Mouse (Mus musculus) heart, adult 8-10 months (tissue): ENCODE measurements around the gene Ube2h. TPM values are rescaled to one million over a fixed set of nuclear protein-coding genes. Genes with fewer than 3 reads are reported as not detected.

Source experiments
- DNase-seq: peaks from one replicate; pipeline ENCODE4 v3.0.0; 2022; ENCODE audit warnings: low spot score
- total RNA-seq, 4 experiments: library from RNA; stranded (reverse); gene quantifications; 2 replicates each; pipeline ENCODE4 v1.2.4; 2022

The Ube2h gene
- total RNA-seq, 4 experiments from 2014 or later: 59.8 to 73.0 (median 62.5) TPM

GRCm38 (mm10) chr6:30299683-30300082 is 4.7 kb downstream of the Ube2h start:
- no peak for DNase-seq

DNA sequence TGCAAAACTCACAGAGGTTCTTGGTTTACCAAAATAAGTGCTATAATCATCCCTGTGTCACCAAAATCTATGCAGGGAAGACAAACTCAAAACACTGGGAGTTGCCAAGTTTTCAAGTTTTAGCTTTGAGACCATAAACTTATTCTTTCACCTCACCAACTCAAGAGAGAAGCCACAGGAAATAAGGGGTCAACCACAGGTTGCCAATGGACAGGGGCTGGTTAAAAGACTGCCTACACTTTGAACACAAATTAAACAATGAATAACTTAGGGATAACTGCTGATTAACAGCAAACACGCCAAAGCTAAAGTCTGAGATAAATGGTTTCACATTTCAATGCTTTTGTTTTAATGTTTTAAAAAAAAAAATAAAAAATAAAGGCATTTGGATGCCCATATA is 5.2 kb downstream of the Ube2h start:
- DNase-seq: no peak

GRCm38 (mm10) chr6:30292579-30292978 is 11.8 kb downstream of the Ube2h start:
- no peak for DNase-seq

DNA sequence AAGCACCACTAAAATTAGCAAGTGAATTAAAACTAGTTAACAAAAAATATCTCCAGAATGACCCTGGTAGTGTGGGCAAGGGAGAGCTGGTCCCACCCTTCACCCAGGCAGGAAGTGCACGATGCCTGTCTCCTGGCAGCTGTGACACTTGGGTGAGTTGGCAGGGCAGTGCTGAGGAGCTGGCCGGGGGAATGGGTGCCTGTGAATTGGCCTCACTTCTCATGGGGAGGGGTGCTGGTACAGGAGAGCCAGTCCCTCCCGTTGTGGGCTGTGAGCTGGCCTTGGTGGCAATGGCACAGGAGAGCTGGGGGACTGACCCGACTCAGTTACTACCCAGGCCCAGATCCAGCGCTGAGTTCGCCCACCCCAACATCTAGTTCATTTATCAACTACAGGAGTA is 16.4 kb downstream of the Ube2h start:
- DNase-seq: no peak

GRCm38 (mm10) chr6:30286642-30287041 is 17.7 kb downstream of the Ube2h start:
- no peak for DNase-seq

DNA sequence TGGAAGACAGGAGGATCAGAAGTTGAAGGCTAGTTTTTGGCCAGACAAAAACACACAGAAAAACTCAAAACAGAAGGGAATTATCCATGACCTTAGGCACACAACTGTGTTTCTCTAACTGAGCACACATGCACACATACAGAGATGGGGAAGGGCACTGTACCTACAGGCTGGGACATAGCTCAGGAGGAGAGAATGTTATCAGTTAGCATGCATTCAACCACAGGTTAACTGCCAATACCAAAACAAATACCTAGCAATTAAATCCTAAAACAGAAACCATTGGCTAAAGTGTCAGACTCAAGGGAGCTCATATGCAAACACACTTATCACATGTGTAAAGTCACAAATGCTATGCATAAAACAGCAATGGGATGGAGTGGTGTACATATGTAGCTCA is 20.2 kb downstream of the Ube2h start:
- DNase-seq: no peak

DNA sequence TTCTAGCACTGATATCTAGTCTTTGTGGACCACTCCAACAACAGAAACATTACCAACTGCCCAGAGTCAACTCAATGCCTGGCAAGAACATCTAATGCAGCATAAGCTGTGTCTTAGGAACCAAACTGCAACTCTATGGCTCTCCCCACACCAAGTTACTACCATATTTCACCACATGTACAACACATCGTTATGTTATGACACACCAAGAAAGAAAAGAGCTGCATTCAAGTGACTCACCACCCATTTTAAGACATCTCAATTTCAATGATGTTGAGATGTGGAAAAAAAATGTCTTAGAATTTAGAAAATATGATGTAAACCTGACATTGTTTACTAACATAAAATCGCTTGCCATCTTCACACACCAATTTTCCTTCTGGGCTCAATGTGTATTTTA is 22.0 kb downstream of the Ube2h start:
- DNase-seq: no peak

DNA sequence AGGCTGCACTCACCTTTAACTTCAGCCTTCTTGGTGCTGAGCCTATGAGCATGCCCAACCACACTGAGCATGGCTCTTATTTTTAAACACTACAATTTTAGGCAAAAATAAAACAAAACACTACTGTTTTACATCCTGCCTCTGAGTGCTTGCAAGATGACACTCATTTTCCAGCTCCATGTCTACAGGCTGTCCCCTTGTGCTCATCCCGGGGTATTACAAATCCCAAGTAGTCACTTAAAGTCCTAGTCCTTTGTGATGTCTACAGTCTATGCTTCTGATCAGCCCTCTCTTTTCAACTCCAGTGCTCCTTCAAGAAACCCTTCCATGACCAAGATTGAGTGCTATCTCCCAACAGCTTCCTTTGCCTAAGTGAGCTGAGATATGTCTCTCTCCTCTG is 26.0 kb downstream of the Ube2h start:
- DNase-seq: no peak

- no peak for DNase-seq
These were observed 27.5 kb downstream of the Ube2h start for GRCm38 (mm10) chr6:30276882-30277281.

GRCm38 (mm10) chr6:30276375-30276774 is 28.0 kb downstream of the Ube2h start:
- no peak for DNase-seq

DNA sequence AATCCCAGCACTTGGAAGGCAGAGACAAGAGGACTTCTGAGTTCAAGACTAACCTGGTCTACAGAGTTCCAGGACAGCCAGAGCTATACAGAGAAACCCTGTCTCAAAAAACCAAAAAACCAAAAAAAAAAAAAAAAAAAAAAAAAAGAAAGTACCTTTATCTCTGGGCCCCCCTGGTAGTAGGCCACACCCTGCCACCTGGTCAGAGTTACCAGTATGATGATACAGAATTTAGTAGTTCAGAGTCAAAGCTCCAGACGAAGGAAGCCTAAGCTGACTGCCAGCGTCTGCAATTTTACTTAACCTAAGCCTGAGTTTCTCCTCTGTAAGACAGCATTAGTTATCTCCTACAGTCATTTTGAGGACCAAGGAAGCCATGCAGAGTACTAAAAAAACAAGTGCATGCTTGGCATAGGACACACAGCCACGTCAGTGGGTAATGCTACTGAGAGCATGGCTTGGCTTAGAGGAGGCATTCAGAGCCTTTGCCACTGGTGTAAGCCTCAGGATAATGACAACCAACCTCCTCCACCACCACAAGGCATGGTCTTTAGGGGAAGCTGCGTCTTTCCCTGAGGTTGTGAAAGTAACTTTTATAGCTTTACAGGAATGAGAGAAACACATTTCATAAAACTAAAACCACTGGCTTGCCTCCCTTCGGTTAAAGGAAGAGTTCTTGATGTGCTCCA is 29.0 kb downstream of the Ube2h start:
- DNase-seq: no peak

GRCm38 (mm10) chr6:30272911-30273310 is 31.4 kb downstream of the Ube2h start:
- no peak for DNase-seq

DNA sequence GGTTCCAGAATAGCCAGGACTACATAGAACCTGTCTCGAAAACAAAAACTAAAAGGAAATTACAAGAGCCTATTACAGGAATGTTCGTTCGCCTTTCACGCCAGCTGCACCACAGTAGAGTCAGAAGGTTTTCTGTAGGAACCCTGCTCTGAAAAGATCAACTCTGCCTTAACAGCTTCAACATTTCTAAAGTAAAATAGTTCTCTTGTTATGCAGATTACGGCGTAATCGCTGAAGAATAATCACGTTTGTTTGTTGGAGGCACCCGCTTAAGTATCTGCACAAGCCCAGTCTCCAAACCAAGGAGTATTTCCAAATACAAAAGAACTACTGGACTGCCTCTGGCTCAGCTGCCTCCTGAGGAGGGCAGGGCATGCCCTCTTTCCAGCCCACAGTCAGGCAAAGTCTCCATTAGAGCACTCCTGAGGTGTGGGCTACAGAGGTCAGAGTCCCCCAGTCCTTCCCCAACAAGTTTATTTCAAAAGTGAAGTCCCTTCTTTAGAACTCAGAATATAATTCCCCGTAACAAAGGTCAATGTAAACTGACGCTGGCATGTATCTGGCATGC is 31.9 kb downstream of the Ube2h start:
- DNase-seq: no peak

DNA sequence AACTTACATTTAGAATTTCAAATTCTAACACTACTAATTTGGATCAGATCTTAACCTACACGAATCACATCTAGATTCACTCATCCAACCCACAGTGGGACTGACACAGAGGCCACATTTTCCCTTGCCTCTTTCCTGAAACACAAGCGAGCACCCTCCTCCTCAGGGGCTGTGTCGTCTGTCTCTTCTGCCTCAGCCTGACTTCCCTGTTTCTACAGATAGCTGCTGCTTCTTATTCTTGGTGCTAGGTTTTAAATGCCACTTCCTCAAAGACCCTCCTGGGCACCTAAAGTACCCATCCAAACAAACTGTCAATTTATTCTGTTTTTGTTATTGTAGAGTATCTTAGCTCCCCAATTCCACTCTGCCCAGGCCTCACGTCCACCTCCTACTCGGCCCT is 34.5 kb downstream of the Ube2h start:
- no peak for DNase-seq

DNA sequence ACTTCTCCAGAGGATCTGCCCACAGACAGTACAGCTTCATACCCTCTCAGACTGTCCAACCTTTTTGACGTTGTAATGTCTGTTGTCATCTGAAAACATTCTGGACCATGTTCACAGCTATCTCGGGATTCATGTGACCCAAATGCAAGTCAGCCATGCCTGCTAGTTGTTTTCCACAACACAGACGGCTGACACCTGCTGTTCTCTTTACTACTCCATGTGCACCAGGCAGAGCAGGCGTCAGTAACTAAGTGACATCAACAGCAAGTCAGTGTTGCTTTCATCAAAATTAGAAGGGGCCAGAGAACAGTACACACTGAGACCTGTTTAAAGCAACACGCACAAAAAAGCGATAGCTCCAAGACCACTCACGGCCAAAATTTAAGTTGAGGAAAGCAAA is 36.9 kb downstream of the Ube2h start:
- no peak for DNase-seq

DNA sequence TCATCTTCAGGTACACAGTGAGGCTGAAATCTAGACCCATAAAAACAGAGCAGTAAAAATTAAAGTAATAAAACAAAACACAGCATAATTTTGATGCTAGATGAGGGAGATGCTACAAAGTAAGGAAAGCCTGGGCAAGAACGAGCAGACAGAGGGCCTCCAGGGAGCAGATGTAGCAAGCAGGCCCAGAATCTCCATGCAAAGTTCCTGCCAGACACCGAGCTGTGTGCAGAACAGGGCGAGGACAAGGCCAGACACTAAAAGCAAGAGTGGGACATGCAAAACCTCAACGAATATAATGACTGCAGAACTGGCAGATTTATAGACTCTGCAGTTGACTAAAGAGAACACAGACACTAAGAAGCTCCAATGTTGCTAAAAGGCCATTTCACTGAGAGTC is 38.9 kb downstream of the Ube2h start:
- DNase-seq: no peak

- no peak for DNase-seq
These were observed 41.3 kb downstream of the Ube2h start for GRCm38 (mm10) chr6:30263053-30263452.

DNA sequence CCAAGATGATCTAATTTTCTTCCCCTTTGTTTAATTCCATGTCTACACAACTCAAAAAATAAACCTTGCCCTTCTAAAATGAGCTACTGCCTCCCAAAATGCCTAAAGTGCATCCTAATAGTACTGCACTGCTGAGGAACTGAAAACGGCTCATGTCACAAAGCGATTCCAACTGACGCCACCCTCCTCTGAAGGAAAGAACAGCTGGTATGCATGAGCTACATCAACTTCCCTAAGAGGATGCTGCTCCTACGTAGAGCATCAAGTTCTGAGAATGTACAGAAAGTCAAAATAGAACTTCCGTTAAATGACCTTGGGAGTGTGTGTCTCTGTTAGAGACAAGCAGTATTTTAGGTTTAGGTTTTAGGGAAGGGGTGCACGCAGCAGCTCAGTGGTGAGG is 45.1 kb downstream of the Ube2h start:
- DNase-seq: no peak

DNA sequence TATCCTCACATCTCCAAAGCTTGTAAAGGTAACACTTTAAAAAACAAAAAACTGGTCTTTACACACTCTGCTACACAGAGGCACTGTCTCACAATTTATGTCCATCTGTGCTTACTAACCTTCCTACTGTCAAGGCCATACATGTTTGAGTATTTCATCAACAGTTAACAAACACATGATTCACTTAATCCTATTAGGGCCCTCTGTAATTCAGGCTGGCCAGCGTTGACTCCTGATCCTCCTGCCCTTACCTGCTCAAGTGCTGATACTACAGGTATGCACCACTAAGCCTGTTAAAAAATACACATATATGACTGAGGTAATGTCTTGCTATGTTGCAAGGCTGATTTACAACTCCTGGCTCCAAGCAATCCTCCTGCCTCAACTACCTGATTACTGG is 46.4 kb downstream of the Ube2h start:
- DNase-seq: no peak

DNA sequence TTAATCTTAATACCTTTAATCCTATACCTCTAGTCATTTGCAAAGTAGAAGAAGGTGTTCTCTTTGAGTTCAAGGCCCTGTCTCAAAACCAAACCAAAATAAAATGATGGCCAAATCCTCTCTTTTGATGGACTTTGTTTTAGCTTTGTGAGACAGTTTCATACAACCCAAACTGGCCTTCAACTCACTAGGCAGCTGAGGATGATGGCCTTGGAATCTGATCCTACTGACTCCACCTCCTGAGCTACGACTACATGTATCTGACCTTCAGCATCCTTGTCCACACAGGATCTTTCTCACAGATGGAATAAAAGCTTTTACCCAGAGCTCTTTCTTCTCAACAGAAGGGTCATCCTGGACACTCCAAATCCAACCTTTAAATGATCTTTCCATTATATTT is 48.5 kb downstream of the Ube2h start:
- DNase-seq: no peak

DNA sequence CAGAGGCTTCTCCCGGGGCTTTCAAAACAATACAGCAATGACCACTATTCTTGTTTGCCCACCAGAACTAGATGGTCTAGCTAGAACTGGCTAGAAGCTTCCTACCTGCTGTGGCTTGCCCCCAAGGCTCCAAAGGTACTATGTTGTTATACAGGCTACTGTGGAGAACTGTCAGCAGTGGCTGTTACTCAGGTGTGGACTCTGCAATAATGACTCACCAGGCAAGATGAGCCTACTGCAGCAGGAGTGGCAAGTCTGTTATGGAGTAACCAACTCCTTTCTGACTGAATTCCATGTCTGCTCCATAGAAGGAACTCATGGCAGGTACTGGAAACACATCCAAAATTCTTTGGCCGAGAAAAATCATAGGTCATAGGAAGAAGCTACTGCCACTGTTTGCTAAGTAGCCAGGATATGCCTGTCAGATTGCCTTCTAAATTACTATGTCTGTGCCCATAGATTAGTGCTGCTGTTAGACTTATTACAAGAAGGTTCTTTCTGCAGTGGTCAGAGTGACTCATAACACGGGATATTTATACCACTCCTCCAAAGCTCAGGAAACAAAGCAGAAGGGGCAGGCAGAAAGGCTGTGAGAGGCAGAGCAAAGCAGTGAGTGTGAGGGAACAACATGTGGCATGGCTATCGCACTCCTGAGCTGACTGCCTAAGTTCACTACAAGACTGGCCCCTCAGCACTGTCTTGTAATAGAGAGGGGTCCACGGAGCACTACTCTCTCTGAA is 51.9 kb downstream of the Ube2h start:
- no peak for DNase-seq

GRCm38 (mm10) chr6:30248708-30249107 is 55.6 kb downstream of the Ube2h start:
- DNase-seq: no peak

DNA sequence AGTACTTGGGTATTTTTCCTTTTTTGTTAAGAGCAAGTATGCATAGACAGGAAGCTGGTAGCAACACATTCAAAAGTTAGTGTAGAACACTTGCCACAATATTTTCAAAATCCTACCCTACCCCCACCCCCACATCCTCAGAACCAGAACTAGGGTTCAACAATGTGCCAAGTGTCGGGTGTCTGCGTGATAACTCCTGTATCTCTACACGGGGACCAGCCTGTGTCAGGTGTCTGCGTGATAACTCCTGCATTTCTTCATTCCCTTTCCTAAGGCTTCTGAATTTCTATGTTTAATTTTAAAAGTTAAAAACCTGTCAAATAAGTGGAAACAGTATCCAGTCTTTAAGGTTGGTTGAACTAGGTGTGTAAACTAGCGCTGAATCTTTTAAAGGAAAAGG is 58.4 kb downstream of the Ube2h start:
- DNase-seq: no peak
